Mouse (Mus musculus): Measurements from ENCODE around the gene Gab2.
A peak's percentile ranks its signal among the peaks of the same experiment; 100 is the strongest.

Gab2 gene

DNA sequence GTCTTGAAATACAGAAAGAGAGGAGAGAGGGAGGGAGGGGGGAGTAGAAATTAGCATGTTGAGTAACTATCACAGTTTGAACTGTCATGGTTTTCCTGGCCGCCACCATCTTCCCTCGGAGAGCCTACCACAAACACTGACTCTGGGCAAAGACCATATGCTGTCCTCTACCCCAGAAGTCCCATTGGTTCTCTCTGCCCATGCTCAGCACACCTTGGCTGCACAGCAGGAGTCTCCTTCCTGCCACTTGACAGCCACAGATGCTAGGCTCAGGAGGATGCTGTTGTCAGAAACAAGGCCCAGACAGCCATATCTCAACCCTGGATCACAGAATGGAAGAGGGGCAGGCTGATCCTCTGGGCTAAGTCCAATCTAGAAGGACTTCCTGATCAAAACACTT is 253.0 kb downstream of the Gab2 start:
- ATAC-seq (ENCODE audit: insufficient number of reproducible peaks, low FRiP score, low TSS enrichment) = no peak; the same call in 1 of the 2 replicates

DNA sequence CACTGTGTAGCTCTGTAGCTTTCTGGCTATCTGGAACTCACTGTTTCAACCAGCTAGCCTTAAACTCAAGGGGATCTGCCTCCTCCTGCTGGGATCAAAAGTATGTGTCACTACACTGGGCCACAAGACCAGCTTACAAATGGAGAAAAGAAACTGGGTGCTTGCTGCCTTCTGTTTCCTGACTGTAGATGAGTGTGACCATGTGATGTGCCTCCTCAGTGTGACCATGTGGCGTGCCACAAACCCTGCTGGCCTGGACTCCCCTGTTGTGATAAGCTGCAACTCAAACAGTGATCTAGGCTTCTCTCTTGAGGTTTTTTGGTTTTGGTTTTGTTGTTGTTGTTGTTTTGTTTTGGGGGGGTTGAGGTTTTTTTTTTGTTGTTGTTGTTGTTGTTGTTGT is 255.3 kb downstream of the Gab2 start:
- ATAC-seq (ENCODE audit: insufficient number of reproducible peaks, low FRiP score, low TSS enrichment) = no peak

- no peak for ATAC-seq (ENCODE audit: insufficient number of reproducible peaks, low FRiP score, low TSS enrichment)
Measured at GRCm38 (mm10) chr7:97338593-97338992, 257.2 kb downstream of the Gab2 start.

DNA sequence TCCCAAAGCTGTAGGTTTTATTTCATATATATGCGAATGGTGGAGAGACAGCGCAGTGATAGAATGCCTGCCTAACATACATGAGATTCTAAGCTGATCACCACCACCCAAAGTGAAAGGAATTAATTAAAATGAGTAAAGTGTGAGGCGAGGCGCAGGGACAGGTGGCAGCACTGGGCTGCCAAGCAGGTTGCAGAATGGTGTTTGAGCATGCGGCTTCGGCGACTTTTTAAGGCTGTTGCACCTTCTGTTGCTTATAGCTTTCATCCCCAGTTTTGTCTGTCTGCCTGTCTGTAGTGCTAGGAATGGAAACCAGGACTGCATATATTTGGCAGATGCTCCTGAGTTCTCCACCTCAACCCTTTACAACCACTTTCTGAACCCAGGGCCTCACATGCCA is 258.2 kb downstream of the Gab2 start:
- ATAC-seq (ENCODE audit: insufficient number of reproducible peaks, low FRiP score, low TSS enrichment) = no peak

- ATAC-seq (ENCODE audit: insufficient number of reproducible peaks, low FRiP score, low TSS enrichment) = no peak
Measured at GRCm38 (mm10) chr7:97340907-97341849, 259.8 kb downstream of the Gab2 start.

DNA sequence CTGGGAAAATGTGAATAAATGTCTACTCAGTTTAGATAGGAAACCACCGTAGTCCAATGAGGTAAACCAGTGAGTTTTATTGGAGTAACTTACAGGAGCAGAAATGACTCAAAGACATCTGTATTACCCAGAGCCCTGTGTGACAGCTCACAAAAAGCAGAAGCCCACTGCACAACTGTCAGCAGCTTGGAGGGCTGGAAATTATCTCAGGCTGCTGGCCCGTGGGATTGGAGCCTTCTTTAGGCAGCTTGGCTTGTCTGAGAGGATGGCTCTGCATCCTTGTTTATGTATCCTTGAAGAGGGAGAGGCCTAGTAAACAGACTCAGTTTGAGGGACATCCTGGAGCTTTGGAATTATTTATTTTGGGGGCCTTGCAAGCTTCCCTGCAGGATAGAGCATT is 261.6 kb downstream of the Gab2 start:
- no peak for ATAC-seq (ENCODE audit: insufficient number of reproducible peaks, low FRiP score, low TSS enrichment)

- no peak for ATAC-seq (ENCODE audit: insufficient number of reproducible peaks, low FRiP score, low TSS enrichment)
Measured at GRCm38 (mm10) chr7:97344655-97345054, 263.3 kb downstream of the Gab2 start.

- peak; percentile 37; the same call in 1 of the 2 replicates for ATAC-seq (ENCODE audit: insufficient number of reproducible peaks, low FRiP score, low TSS enrichment)
Measured at GRCm38 (mm10) chr7:97345229-97345871, 264.0 kb downstream of the Gab2 start.

DNA sequence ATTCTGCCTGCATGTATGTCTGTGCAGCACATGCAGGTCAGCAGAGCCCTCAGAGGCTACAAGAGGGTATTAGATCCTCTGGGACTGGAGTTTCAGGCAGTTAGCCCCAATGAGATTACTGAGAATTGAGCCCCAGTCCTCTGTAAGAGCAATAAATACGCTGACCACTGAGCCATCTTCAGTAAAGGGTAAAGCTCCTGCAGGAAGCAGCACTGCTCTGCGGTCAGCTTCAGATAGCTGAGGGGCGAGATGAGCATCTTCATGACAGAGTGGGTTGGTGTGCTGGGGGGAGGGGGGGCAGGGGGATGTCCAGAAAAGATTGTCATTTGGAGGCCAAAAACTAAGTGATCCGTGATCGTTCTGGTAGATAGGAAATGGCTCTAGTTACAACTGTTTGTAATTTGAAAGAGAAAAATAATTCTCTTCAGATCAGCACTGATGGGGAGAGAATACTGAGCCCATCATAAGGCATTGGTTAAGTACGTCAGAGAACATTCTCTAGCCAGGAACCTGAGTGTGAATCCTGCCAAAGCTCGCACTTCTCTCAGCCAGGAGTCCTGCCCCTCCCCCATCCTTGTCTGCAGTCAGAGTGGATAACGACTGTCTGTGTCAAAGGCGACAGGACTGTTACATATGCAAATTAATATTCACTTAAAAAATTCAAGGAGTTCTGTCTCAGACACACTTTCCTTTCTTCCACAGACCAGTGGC is 264.9 kb downstream of the Gab2 start:
- ATAC-seq (ENCODE audit: insufficient number of reproducible peaks, low FRiP score, low TSS enrichment) = no peak

- no peak for ATAC-seq (ENCODE audit: insufficient number of reproducible peaks, low FRiP score, low TSS enrichment)
Measured at GRCm38 (mm10) chr7:97346822-97347166, 265.4 kb downstream of the Gab2 start.

DNA sequence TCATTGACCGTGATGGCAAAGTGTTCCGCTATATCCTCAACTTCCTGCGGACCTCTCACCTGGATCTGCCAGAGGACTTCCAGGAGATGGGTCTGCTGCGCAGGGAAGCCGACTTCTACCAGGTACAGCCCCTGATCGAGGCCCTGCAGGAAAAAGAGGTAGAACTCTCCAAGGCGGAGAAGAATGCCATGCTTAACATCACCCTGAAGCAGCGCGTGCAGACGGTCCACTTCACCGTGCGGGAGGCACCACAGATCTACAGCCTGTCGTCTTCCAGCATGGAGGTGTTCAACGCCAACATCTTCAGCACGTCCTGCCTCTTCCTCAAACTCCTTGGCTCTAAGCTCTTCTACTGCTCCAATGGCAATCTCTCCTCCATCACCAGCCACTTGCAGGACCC is 266.1 kb downstream of the Gab2 start:
- no peak for ATAC-seq (ENCODE audit: insufficient number of reproducible peaks, low FRiP score, low TSS enrichment)

DNA sequence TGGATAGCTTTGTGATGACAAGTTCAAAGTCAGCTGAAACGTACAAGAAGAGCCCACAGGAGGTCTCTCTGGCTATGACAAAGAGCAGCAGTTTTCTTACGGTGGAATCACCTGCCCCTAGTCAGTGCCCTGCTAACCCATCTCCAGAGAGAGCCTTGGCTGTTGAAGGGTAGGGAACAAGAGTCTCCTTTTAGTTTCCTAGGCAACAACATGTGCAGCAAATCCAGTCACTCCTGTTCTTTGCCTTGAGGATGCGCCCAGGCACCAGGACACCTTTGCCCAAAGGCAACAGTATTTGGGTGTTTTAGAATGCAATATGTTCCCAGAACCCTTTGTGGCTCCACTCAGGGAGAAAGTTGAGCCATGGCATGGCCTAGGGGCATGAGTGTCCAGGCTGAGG is 266.9 kb downstream of the Gab2 start:
- ATAC-seq (ENCODE audit: insufficient number of reproducible peaks, low FRiP score, low TSS enrichment) = no peak

- no peak for ATAC-seq (ENCODE audit: insufficient number of reproducible peaks, low FRiP score, low TSS enrichment)
Measured at GRCm38 (mm10) chr7:97348836-97349235, 267.4 kb downstream of the Gab2 start.

DNA sequence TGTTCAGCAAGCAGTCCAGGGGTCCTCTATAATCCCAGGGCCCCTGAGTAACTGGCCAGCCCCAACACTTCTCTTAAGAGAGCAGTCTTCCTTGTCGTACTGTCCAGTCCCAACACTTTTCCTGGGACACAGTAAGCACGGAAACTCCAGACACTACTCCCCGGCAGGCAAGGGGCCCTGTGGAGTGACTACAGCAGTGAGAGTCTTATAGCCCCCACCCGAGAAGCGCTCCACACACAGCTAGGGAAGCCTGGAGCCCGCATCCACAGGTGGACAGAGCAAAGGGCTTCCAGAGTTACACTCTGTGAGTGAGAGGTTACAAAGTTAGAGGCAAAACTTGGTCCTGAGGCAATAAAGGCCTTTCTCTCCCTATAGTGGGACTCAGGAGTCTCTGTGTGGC is 268.1 kb downstream of the Gab2 start:
- ATAC-seq (ENCODE audit: insufficient number of reproducible peaks, low FRiP score, low TSS enrichment) = no peak

GRCm38 (mm10) chr7:97350891-97351290 is 269.5 kb downstream of the Gab2 start:
- no peak for ATAC-seq (ENCODE audit: insufficient number of reproducible peaks, low FRiP score, low TSS enrichment)

DNA sequence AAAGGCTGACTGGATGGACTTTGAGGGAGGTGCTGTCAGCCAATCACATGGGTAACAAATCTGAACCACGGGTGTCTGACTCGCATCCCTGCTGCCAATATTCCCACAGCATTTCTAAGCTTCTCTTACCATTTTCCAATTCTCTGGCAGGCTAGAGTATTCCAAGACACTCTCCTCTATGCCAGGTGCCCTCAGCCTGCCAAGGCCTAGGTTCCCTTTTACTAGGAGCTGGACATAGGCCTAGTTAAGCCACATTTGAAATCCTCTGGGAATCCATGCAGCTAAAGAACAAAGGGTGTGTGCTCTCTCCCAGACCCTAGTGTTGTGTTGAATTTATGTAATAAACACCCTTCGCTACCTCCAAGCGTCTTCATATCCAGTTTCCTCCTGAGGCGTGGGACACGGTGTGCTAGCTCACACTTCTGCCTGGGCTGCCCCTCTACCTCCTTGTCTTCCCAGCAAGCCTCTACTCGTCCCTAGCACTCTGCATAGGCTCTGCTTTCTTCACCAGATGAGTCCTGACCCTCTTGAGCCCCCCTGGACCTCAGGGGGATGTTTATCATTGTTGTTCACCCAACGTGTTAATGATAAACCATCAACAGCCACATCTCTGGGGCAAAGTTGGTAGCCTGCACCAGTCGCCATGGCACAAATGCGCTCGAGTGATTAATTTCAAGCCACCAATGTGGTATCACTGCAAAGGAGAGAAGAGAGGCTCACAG is 270.6 kb downstream of the Gab2 start:
- no peak for ATAC-seq (ENCODE audit: insufficient number of reproducible peaks, low FRiP score, low TSS enrichment)

DNA sequence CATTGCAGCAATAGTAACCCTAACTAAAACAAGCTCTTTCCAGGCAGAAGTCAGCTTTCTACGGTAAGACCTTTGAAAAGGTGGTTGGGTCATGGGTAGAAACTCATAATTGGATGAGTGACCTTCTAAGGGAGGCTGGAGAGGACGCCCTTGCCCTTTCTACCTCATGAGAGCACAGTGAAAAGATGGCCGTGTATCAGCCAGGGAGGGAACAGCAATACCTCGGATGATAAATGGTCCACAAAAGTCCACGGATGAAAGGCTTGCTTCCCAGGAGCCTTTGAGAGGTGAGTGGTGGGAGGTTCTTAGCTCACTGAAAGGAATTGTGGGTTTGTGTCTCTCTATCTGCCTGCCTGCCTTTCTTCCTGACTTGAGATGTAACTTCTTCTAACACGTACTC is 272.0 kb downstream of the Gab2 start:
- no peak for ATAC-seq (ENCODE audit: insufficient number of reproducible peaks, low FRiP score, low TSS enrichment)

GRCm38 (mm10) chr7:97355068-97355841 is 273.9 kb downstream of the Gab2 start:
- no peak for ATAC-seq (ENCODE audit: insufficient number of reproducible peaks, low FRiP score, low TSS enrichment)

DNA sequence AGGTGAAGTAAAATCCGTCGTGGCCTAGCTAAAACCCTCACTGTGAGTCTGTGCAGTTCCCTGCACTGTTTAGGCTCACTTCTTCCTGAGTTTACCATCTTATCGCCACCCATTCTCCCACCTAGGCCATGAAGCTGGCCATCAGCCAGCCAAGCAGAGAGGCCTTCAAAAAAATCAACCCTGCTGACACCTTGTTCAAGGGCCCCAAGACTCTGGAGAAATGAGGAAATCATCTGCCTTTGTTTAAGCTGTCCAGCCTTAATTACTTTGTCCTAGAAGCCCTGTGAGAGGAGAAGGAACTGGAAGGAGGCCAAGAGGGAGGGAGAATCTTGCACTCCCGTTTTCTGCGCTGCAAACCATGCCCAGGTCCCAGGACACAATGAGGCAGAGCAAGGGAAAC is 274.9 kb downstream of the Gab2 start:
- ATAC-seq (ENCODE audit: insufficient number of reproducible peaks, low FRiP score, low TSS enrichment) = no peak

DNA sequence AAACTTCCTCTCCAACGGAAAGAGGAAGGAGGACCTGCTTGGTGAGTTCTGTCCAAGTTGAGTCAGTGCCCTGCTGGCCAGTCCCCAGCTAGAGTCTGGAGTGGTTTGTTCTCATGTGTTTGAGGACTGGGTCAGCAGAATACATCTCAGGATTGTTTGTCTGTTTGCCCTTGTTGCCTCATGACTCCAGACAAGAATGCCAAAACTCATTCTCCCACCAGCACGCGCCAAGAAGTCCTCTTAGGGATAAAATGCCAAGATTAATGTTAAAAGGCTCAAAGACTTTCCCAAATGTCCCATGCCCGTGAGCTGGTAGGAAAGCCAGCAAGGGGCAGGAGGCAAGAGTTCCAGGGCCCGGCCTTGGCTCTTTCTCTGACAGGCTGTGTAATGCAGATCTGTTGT is 275.5 kb downstream of the Gab2 start:
- ATAC-seq (ENCODE audit: insufficient number of reproducible peaks, low FRiP score, low TSS enrichment) = no peak

Data from cerebellum, adult (tissue).